Mouse (Mus musculus): ENCODE data around the gene Pter. TPM values are rescaled to one million over a fixed set of nuclear protein-coding genes. Genes with fewer than 3 reads are reported as not detected.
A peak's percentile ranks its signal among the peaks of the same experiment; 100 is the strongest.

The Pter gene
- polyA plus RNA-seq, 1 experiment from 2014 or later: 15.3 TPM

DNA sequence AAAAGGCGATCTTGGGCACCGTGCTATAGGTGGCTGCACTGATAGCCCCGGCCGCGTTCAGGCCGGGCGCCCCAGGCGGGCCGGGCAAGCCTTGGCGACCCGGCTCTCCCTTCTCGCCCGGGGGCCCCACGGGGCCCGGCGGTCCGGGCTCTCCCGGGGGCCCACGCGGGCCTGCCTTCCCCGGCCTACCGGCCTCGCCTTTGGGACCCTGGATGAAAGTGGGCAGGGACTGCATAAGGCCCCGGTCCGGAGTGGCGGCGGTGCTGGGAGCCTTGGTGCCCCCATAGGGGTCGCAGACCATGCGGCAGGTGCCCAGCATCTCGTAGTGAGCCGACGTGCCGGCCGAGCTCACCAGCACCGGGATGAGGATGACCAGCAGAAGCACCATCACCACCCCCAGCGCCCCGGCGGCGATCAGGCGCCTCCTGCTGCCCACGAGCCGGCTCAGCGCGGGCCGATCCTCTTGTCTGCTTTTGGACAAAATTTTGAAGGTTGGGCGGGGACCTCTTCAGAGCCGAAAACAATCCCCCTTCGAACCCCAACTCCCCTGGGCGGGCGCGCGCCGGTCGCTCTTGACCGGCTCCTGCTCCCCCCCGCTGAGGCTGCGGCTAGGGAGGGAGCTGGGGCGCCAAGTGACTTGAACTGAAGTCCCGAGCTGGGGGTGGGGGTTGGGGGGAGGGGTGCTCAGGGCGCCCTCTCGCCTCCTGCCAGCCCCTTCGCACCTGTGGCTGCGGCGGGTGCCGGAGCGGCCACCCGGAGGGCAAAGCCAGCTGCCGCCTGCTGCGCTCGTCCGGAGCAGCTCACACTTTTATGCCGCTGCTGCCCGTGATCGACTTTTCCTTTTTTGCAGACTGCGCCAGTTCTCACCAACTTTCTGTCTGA is 86.9 kb downstream of the Pter start:
- ATAC-seq (ENCODE audit: low FRiP score, low read depth): peak; percentile 45
- peak overlapping the region; percentile 60 for H3K4me3 ChIP-seq
- peaks cover 52% of the 10 kb centered on the region for H3K27me3 ChIP-seq
- no peaks in the 10 kb centered on the region for H3K36me3 ChIP-seq
- H3K4me2 ChIP-seq (replicated peaks): peak overlapping the region; percentile 99
- no peak overlapping the region for H3K27ac ChIP-seq
- peak overlapping the region; percentile 65 for H3K9ac ChIP-seq
- WGBS: under 1% methylated on average over 67 of the region's 75 CpGs
- peaks cover 26% of the 10 kb centered on the region for H3K4me1 ChIP-seq
- no peaks in the 10 kb centered on the region for H3K9me3 ChIP-seq

DNA sequence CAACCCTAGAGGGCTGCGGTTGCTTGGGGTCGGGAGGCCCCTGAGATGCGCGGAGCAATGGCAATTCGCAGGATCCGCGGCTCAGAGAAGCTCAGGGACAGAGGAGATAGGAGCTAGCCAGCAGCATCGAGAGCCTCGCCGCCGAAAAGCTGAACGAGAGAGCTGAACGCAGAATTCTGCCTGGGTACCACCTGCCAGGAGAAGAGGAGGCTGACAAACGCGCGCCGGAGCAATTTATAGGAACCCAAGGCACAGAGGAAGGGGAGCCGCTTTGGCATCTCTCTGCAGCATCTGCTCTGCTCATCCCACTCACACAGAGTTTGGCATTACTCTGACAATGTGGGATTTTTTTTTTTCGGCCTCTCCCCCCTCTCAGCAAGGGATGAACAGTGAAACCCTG is 87.6 kb downstream of the Pter start, which contains the start of gene C1ql3:
Gene C1ql3 (minus strand): TSS at position 335 of the 400 bp plus-strand sequence.
- H3K27me3 ChIP-seq: peaks cover 52% of the 10 kb centered on the region
- H3K9me3 ChIP-seq: no peaks in the 10 kb centered on the region
- peaks cover 26% of the 10 kb centered on the region for H3K4me1 ChIP-seq
- H3K4me3 ChIP-seq: peak within 1 kb of the TSS; percentile 60
- H3K4me2 ChIP-seq (replicated peaks): peak within 1 kb of the TSS; percentile 99
- peak within 1 kb of the TSS; percentile 65 for H3K9ac ChIP-seq
- H3K27ac ChIP-seq: no peak within 1 kb of the TSS
- no peaks in the 10 kb centered on the region for H3K36me3 ChIP-seq
- under 1% methylated on average over 19 of the region's 19 CpGs for WGBS
- ATAC-seq (ENCODE audit: low FRiP score, low read depth): no peak

DNA sequence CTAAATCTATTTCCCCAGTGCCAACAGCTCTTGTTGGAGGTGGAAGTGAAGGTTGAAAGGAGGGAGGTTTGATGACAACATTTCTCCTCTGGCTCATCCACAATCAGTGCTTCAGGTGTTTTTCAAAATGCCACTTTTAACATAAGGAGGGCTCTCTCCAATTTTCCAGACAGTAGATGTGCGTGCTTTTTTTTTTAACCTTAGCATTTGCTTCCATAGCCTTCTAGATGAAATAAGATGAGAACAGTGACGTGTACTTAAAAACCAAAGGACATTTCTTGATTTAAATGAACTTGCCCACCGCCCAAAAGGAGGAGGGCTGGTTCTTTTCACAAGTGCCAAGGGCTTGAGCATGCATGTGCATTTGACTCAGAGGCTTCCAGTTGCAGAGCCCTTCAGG is 88.1 kb downstream of the Pter start:
- H3K4me2 ChIP-seq (replicated peaks): peak overlapping the region; percentile 99
- no peak overlapping the region for H3K9ac ChIP-seq
- ATAC-seq (ENCODE audit: low FRiP score, low read depth): no peak
- H3K9me3 ChIP-seq: no peaks in the 10 kb centered on the region
- peaks cover 52% of the 10 kb centered on the region for H3K27me3 ChIP-seq
- H3K4me3 ChIP-seq: peak overlapping the region; percentile 60
- no peak overlapping the region for H3K27ac ChIP-seq
- WGBS: 29% methylated on average over 3 of the region's 3 CpGs
- peaks cover 26% of the 10 kb centered on the region for H3K4me1 ChIP-seq
- no peaks in the 10 kb centered on the region for H3K36me3 ChIP-seq

DNA sequence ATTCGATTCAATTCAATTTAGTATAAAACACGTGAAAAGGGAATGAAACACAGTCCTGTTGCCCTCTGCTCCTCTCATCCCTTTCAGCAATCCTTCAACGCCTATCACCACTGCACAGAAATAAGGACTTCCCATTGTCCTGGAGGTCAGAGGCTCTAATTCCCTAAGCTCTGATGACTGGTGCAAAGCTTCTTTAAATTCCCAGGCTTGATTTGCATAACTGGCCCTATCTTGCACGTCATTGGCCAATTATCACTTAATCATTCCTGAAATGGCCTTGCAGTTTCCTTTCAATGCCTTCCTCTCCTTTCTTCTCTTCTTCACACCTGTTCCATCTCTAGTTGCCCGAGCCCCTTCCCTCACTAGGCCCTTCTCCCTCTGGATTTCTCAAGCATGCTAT is 94.5 kb downstream of the Pter start:
- no peak overlapping the region for H3K4me2 ChIP-seq (replicated peaks)
- no peaks in the 10 kb centered on the region for H3K36me3 ChIP-seq
- no peak overlapping the region for H3K9ac ChIP-seq
- peaks cover 6% of the 10 kb centered on the region for H3K27me3 ChIP-seq
- WGBS: 51% methylated on average over 5 of the region's 5 CpGs
- no peak overlapping the region for H3K27ac ChIP-seq
- no peaks in the 10 kb centered on the region for H3K9me3 ChIP-seq
- no peak overlapping the region for H3K4me3 ChIP-seq
- no peaks in the 10 kb centered on the region for H3K4me1 ChIP-seq
- ATAC-seq (ENCODE audit: low FRiP score, low read depth): no peak

DNA sequence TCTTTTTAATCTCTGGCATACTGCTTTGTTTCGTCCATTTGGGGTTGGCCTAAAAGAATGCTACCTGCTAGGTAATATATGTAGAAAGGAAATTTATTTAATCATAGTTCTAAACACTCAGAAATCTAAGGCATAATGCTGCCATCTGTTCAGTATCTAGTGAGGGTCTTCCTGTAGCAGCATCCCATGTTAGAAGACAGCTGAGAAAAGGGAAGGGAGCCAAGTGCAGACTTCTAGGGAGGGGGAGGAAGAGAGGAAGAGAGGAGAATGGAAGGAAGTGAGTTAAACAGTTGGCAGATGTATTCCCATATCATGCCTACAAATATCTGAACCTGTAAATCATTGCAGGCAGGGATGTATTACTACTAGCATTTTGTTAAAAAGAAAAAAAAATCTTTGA is 95.0 kb downstream of the Pter start:
- H3K4me3 ChIP-seq: no peak overlapping the region
- H3K4me2 ChIP-seq (replicated peaks): no peak overlapping the region
- no peak for ATAC-seq (ENCODE audit: low FRiP score, low read depth)
- WGBS: 72% methylated on average over 1 of the region's 1 CpGs
- no peak overlapping the region for H3K27ac ChIP-seq
- no peak overlapping the region for H3K9ac ChIP-seq
- peaks cover 1% of the 10 kb centered on the region for H3K27me3 ChIP-seq
- no peaks in the 10 kb centered on the region for H3K9me3 ChIP-seq
- H3K4me1 ChIP-seq: no peaks in the 10 kb centered on the region
- no peaks in the 10 kb centered on the region for H3K36me3 ChIP-seq

DNA sequence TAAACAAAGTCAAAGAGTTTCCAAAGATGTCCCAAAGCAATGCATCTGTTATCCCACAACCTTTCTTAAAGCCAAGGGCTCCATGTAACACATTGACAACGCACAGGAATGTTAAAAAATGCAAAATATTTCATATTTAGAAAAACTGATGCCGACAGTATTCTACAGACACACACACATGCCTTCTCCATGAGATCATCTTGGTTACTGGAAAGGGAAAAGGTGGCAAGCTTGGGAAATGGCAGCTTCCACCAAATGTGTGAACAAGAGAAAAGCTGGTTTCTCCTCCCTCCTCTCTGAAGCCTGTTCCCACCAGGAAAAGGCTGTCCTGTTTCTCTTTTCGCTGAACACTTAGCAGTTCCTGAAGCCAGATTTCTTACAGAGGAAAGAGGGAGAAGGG is 114.9 kb downstream of the Pter start:
- H3K4me1 ChIP-seq: no peaks in the 10 kb centered on the region
- no peak overlapping the region for H3K9ac ChIP-seq
- no peaks in the 10 kb centered on the region for H3K9me3 ChIP-seq
- ATAC-seq (ENCODE audit: low FRiP score, low read depth): no peak
- H3K27me3 ChIP-seq: no peaks in the 10 kb centered on the region
- H3K4me2 ChIP-seq (replicated peaks): no peak overlapping the region
- H3K36me3 ChIP-seq: no peaks in the 10 kb centered on the region
- H3K27ac ChIP-seq: no peak overlapping the region
- WGBS: 70% methylated on average over 3 of the region's 3 CpGs
- no peak overlapping the region for H3K4me3 ChIP-seq

DNA sequence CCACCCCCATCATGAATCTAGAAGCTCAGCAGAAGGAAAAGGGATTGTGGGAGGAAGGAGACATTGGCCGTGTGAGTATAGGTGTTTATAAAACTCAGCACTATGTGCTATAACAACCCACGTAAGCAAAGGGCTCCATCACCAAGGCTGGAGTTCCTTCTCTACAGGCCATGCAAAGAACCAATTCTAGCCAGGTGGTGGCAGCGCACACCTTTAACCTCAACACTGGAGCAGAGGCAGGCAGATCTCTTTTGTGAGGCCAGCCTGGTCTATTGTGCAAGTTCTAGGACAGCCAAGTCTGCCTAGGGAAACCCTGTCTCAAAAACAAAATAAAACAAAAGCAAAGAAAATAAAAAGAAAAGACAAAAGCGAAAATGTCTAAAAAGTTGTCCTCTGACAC is 115.9 kb downstream of the Pter start:
- H3K4me3 ChIP-seq: no peak overlapping the region
- H3K9me3 ChIP-seq: no peaks in the 10 kb centered on the region
- no peaks in the 10 kb centered on the region for H3K36me3 ChIP-seq
- ATAC-seq (ENCODE audit: low FRiP score, low read depth): no peak
- WGBS: 92% methylated on average over 4 of the region's 4 CpGs
- no peaks in the 10 kb centered on the region for H3K27me3 ChIP-seq
- H3K9ac ChIP-seq: no peak overlapping the region
- H3K4me1 ChIP-seq: no peaks in the 10 kb centered on the region
- no peak overlapping the region for H3K27ac ChIP-seq
- no peak overlapping the region for H3K4me2 ChIP-seq (replicated peaks)

DNA sequence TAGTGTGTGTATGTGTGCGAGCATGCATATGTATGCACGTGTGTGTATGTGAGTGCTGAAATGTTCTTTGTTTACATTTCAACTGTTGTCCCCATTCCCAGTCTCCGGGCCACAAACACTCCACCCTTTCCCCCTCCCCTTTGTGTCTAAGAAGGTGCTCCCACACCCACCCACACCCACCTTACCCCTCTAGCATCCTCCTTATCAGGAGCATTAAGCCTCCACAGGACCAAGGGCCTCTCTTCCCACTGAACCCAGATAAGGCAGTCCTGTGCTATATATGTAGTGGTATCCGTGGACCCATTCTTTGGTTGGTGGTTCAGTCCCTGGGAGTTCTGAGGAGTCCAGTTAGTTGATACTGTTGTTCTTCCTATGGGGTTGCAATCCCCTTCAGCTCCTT is 120.7 kb downstream of the Pter start:
- H3K9ac ChIP-seq: no peak overlapping the region
- no peak overlapping the region for H3K4me2 ChIP-seq (replicated peaks)
- no peaks in the 10 kb centered on the region for H3K9me3 ChIP-seq
- 89% methylated on average over 4 of the region's 4 CpGs for WGBS
- no peaks in the 10 kb centered on the region for H3K36me3 ChIP-seq
- no peak overlapping the region for H3K4me3 ChIP-seq
- no peak overlapping the region for H3K27ac ChIP-seq
- H3K4me1 ChIP-seq: no peaks in the 10 kb centered on the region
- no peaks in the 10 kb centered on the region for H3K27me3 ChIP-seq
- no peak for ATAC-seq (ENCODE audit: low FRiP score, low read depth)

DNA sequence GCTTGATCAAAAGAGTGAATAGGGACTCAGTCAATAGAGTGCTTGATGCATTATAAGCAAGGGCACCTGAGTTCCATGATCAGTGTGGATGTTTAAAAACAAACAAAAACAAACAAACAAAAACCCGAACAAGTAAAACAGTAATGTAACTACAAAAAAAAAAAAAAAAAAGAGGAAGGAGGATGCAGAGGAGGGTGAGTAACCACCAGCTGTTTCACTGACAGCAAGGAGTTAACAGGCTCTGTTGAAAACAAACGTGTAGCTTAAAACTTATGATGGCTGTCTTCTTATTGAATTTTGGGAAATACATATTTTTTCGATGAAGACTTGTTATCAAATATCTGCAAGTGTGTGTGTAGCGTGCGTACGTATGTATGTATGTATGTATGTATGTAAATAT is 124.8 kb downstream of the Pter start:
- WGBS: 90% methylated on average over 6 of the region's 6 CpGs
- H3K4me1 ChIP-seq: no peaks in the 10 kb centered on the region
- no peak overlapping the region for H3K27ac ChIP-seq
- H3K27me3 ChIP-seq: no peaks in the 10 kb centered on the region
- H3K9ac ChIP-seq: no peak overlapping the region
- H3K4me2 ChIP-seq (replicated peaks): no peak overlapping the region
- H3K9me3 ChIP-seq: no peaks in the 10 kb centered on the region
- no peak overlapping the region for H3K4me3 ChIP-seq
- H3K36me3 ChIP-seq: no peaks in the 10 kb centered on the region
- ATAC-seq (ENCODE audit: low FRiP score, low read depth): no peak

Other genes starting within 250 kb of the Pter start
- gene C1ql3, start 87.8 kb downstream of the Pter start, polyA plus RNA-seq (2015; fragmentation: Nextera tagmentation; extraction: Ambion mirVana): 0.80 and 1.0 TPM in 2 replicates